Mouse (Mus musculus) right cerebral cortex, postnatal 36 days (tissue): ENCODE results near the gene Zfp316.

Source experiments
- DNase-seq, 2 experiments: peaks; one replicate each; pipeline ENCODE4 v3.0.0; 2022; ENCODE audit warnings: low spot score in 2 of 2, mixed read lengths in 1 of 2

Zfp316 gene

DNA sequence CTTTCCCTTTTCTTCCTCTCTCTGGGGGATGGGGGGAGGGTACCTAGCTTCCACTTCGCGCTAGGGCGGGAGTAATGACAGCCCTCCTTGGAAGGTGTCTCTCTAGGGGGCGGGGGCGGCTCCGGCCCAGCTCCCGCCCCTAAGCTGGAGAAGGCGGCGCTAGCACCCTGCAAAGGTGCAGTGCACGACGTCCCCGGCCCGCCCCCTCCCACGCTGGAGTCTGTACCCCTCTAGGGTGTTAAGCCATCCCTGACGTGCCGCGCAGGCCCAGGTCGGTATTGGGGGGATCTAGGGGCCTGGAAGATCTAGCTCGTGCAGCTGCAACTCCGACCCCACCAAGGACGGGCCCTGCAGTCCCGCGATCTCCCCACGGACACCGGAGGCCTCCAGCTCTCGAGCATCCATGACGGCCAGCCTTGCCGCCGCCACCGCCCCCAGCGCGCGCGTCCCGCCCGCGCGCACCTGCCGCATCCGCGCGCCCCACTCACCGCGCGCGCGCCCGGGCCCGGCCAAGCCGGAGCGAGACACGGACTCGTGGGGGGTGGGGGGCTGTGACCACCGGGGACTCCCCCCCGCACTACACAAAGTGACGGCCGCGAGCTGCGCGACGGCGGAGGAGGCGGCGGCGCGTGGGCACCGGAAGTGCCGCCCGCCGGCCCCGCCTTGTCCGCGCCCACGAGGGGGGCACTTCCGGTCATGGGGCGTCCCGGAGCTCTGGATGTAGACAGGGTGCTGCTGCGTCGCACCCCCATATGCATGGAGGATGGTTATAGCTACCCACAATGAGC, at the start of gene Zfp316:
Gene Zfp316 (minus strand): TSS at position 660 of the 788 bp plus-strand sequence.
- DNase-seq = peak; percentile 59 to 64

DNA sequence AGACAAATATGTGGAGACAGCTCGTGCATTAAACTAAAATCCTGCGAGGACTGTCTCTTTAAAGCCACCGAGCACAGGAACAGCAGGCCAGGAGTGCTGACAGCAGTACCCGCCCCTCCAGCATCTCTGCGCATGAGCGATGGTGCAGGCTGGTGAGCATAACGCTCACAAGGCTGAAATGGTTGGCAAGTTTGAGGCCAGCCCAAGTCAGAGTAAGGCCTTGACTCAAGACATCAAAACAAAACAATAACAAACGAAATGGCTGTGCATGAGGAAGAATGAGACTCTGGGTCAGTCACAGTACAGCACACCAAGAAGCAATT, 47.4 kb upstream of the Zfp316 start:
- DNase-seq = no peak

DNA sequence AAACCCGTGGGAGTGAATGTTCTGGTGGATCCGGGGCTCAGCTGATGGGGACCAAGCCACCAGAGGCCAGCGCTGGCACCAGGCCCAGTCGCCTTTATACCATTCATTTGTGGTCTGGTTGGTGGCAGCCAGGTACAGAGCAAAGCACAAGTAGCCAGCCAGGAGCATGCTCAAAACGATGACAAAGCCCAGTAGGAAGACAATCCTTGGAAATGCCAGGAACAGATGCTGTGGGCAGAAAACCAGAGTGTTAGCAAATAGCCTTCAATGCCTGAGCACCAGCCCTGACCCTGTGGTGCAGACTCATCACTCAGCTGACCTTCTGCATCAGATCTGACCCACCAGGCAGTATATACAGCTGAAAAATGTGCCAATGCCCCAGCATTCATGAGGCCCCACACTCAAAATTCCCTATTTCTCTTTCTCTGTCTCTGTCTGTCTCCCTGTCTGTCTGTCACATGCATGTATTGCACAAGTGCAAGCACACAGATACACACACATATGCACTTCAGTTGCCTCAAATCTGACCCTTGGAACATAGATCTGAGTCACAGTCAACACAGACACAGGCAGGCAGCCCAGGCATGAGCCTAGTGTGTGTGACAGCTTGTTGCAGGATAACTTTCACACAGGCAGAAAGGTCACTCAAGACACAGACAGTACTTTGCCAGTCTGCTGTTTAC, 46.9 kb upstream of the Zfp316 start:
- no peak for DNase-seq

DNA sequence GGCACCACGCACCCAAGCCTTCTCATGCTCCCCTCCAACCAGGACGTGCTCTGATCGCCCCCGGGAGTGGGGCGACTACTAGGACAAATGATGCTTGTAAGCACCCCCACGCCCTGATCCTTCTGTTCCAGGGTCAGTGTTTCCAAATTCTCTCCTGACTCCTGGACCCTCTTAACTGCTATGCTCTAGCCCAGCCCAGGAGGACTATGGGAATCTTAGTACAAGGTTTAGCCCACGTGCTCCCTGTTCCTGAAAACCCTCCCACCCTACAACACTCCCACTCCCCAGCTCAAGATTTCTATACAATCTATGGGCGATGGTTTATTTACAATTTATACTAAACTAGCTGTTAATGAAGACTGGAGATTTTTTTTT, 45.7 kb upstream of the Zfp316 start:
- no peak for DNase-seq

DNA sequence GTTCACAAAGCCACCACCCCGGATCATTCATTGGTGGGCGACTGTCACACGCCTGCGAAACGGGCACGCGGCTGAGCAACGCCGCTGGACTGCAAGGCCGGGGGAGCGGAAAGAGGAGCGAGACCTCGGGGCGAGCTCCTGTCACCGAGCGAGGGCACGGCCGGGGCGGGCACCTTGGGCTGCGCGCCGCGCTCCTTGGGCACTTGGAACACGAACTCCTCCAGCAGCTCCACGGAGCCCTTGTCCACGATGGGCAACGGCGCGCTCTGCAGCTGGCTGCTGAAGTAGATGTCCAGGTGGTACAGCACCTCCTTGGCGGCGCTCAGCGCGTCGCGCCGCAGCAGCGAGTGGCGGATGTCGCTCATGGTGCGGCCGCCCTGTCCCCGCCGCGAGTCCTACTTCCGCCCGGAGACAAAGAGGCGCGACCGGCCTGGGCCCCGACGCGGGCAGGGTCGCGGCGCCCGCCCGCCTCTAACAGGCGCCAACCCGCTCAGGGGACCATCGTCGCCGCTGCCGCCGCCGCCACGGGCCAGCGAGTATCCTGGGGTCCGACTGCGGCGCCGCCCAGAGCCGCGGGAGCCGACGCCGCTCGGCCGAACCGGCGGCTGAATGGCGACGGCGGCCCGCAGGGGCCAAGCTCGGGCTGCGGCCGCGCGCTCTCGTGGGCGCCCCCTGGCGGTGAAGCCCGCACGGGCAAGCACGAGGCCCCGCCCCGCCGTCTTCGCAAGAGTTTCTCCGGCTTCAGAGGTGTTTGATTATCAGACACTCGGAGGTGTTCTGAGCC, 45.1 kb upstream of the Zfp316 start, which contains the start of gene E130309D02Rik:
Gene E130309D02Rik (minus strand): TSS at position 631 of the 784 bp plus-strand sequence.
- DNase-seq = peak; percentile 65 to 80

DNA sequence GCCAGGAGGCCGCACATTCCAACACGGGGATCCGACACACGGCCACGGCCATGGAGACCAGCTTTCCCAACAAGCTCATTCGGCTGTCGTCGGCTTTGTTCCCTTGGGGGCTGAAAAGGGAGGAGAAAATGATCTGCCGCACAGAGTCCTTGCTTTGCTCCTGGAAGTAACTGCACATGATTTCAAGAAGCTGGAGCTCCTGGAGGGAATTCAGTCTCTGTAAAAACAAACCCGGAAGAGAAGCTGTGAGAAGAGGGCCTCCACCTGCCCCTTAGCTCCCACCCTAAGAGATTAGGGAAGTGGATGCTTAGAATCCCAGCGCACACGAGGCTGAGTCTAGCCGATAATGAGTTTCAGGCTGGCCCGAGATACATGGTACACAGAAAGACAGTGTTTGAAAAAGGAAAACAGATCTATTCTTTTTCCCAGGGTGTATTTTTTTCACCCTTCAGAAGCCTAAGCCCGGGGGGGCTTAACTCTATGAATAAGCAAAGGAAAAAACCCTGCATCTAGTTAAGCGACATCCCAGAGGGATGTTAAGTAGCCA, 44.4 kb upstream of the Zfp316 start:
- DNase-seq = no peak

DNA sequence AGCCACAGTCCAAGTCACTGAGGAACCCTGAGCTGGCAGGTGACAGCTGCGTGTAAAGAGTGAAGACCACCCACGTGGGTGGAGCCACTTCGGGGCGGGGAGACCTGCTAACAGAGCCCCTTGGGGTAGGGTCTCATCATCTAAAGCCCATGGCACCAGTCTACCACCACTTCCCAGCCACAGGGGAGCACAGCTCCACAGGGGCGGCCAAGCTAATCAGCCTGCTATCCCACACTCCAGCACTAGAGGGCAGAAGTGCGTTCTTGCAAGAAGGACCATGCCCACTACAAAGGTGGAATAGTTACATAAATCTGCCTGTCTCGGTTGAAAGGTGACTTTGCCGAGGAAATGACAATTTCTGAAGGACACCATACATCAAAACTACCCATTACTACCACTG, 42.1 kb upstream of the Zfp316 start:
- DNase-seq = peak; percentile 60 to 64

DNA sequence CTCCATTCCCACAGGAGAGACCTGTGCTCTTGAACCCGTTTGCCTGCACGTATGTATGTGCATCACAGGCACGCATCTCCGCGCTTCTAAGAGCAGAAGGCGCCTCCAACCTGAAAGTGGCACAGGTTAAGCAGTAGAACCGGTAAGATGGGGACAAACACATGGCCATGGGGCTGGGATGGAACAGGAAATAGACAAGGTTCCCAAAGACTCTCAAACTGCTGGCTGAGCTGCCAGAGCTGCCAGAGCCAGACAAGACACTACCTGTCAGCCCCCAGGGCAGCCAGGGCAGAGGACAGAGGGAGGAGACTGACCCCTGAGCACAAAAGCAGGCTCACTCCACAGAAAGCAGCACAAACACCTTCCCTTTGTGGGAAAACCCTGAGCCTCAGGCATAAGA, 40.1 kb upstream of the Zfp316 start:
- no peak for DNase-seq

DNA sequence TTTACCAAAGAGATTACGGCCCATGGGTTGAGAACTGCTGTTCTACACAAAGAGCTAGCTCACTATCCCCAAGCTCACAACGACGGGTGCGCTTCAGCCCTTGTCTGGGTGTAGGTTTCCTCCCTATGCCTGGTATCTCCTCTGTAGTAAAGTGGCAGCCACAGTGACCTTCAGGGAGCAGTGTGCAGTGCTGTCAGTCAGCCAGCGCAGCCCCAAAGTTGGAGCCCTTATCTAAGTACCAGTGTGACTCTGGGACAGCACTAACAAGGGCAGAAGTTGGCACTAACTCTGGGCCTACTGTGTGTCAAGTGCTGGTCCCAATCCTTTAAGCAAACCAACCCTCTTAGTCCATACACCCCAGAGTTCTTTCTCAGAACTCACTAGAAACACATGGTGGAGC, 39.0 kb upstream of the Zfp316 start:
- no peak for DNase-seq

DNA sequence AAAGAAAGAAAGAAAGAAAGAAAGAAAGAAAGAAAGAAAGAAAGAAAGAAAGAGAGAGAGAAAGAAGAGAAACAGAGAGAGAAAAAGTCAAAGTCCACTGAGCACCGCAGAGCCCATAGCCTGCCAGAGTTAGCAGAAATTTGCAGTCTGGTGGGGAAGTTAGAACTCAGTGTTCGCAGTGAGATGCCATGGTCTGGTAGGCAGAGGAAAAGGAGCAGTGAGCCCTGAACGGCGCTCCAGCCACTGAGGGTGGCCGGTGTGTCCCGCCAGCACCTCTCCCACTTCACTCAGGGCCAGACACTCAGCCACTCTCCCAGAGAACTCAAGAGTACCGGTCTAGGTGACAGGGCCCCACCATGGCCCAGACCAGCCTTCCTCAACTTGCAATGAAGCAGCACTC, 34.4 kb upstream of the Zfp316 start:
- no peak for DNase-seq

DNA sequence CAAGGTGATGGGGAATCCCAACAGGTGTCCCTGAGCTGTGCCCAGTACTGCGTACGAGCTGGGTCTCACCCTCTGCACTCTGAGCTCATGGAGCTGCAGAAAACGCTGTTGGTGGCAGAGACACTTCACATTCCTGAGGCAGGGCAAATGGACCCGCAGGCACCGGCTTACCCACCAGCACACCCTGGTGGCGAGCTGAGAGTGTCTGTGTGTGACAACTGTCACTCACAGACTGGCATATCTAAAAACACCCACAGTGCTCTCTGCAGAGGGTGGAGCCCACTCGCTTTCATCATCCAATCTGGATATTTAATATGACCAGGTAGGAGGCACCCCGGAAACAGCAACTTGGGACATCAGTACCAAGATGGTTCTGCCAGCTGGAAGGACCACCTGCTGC, 31.5 kb upstream of the Zfp316 start:
- no peak for DNase-seq

DNA sequence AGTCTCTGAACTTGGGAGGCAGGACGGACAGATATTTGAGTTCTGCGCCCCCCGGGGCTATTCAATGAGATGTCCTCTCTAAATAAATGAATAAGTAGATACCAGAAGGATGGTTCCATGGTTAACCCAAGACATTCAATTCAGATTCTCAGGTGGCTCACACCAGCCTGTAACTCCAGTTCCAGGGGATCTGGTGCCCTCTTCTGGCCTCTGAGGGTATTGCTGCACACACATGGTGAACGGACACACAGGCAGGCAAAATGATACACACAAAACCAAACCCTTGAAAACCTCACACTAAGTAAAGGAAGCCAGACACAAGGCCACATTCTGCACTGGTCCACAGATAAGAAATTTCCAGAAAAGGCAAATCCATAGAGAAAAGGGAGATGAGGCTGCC, 29.9 kb upstream of the Zfp316 start:
- DNase-seq = peak in 1 of 2 experiments; percentile 32

DNA sequence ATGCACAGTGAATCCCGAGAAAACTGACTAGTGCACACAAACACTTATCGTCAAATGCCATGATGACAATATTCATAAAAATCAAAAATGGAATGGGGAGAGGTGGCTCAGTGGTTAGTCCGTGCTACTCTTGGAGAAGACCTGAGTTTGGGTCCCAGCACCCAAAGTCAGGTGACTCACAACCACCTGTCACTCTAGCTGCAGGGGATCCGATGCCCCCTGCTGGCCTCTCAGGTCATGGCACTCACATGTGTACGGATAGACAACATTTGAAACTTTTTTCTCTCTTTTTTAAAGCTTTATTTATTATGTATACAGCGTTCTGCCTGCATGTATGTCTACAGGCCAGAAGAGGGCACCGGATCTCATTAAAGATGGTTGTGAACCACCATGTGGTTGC, 28.6 kb upstream of the Zfp316 start:
- no peak for DNase-seq

DNA sequence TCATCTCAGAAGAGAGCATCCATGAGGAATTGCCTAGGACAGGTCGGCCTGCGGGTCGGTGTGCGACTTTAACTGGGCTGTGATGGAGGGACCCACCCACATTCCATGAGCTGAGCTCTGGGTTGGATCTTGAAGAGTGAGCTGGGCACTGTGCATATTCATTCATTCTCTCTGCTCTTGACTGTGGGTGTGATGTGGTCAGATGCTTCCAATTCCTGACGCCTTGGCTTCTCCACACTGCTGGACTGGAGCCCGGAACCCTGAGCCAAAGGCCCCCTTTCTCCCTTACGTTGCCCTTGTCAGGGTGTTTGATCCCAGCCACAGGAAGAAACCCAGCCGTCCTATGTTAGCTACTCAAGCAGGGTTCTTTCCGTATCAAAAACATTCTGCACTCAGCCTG, 28.2 kb upstream of the Zfp316 start:
- no peak for DNase-seq

DNA sequence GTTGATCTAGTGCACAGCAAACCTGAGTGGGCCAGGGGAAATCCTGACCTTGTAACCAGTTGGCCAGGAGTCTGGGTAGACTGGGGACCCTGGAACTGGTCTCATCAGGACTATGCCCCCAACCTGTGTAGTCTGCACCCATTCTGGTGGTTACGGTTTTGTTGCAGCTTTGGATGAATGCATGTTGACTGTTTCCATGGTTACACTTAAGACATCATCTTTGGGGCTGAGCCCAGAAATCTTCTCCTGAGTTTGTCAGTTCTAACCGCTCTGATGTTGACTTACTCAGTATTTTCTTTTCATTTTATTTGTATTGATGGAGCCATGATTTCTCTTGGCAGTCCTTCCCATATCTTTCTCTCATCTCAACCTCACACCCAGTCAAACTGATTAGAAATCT, 25.5 kb upstream of the Zfp316 start:
- DNase-seq = no peak

DNA sequence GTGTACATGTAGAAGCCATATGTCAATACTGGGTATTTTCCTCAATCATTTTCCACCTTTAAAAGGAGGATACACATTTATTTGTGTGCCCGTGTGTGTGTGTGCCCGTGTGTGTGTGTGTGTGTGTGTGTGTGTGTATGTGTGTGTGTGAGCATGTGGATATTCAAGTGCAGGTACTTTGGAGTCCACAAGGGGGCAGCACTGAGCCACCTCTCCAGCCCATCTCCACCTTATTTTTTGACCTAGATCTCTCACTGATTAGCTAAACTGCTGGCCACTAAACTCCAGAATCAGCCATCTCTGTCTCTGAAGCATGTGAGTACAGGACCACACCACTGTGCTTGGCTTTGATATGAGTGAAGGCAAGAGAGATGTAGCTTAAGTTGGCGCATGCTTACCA, 25.0 kb upstream of the Zfp316 start:
- DNase-seq = no peak

DNA sequence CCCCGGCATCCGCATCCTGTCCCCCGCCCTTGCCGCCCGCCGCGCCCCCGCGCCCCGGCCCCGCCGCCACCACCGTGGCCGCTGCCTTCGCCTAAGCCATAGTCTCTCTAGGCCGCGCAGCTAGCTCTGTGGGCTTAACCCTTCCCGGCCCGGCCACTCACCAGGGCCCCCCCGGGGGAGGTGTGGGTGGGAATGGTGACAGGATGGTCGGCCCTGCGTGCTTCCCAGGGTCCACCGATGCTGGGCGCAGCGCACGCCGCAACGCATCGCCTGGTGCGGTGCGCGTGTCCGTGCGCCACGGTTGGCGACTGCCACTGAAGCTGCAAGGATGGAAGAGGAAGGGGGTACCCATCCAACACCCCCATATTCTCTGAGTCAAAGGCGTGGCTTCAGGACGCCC, 23.6 kb upstream of the Zfp316 start, which contains the start of gene Zfp853:
Gene Zfp853 (minus strand): TSS at position 220 of the 400 bp plus-strand sequence.
- DNase-seq = no peak

DNA sequence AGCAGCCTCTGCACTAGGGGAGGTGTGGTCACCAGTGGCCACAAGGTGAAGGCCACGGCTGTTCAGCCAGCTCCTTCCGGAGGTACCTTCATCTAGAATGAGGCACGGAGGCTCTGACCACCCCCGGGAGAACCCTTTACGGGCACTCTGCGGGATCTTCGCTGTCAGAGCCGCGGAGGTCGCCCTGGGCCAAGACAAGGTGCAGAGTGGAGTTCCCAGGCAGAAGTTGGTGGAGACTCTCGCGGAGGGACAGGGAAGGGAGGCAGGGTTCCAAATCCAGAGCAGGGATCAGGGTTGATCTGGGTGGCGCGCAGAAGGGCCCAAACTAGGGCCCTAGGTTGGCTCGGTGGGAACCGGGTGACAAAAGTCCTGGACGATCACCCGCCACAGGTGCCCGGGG, 23.1 kb upstream of the Zfp316 start:
- DNase-seq = no peak

DNA sequence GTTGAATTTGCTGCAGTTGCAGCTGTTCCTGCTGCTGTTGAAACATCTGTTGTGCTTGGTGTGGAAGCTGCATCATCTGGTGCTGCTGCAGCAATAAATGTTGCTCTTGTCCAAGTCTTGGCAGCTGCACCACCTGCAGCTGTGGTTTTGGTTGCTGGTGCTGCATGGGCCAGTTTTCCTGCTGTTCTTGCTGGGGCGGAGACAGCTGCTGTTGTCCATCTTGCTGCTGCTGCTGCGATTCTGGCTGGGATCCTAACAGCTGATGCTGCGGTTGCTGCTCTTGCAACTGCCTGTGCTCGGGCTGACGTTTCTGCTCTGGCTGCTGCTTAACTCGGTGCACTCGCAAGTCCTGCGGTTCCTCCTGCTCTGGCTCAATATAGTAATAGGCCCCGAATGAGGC, 19.5 kb upstream of the Zfp316 start:
- no peak for DNase-seq

DNA sequence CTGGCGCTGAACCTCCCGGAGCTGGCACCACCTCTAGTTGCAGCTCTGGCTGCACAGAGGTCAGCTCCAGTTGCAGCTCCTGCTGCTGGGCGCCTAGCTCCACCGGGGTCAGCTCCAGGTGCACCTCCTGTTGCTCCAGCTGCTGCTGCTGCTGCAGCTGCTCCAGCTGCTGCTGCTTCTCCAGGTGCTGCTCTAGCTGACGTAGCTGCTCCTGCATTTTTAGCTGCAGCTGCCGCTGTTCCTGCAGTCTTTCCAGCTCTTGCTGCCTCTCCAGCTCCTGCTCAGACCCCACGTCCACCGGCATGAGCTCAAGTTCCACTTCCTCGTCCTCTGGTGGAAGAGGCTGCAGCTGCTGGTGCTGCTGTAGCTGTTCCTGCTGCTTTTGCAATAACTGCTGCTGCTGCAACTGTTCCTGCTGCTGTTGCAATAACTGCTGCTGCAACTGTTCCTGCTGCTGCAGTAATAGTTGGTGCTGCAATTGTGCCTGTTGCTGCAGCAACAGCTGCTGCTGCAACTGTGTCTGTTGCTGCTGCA, 18.6 kb upstream of the Zfp316 start:
- no peak for DNase-seq

DNA sequence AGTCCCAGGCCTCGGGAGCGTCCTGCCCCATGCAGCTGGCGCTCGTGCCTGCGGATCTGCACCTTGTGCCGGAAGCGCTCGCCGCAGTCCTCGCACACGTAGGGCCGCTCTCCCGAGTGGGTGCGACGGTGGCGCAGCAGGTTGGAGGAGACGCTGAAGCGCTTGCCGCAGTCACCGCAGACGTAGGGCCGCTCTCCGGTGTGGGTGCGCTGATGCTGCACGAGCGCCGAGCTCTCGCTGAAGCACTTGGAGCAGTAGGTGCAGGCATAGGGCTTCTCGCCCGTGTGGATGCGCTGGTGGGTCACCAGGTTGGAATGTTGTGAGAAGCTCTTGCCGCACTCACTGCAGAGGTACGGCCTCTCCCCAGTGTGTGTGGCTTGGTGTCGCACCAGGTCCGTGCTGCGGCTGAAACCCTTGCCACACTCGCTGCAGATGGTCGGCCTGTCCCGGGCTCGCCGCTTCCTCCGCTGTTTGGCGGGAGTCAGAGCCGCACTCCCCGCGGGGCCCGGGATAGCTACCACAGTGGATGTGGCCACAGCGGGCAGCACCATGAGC, 18.0 kb upstream of the Zfp316 start:
- DNase-seq = no peak

DNA sequence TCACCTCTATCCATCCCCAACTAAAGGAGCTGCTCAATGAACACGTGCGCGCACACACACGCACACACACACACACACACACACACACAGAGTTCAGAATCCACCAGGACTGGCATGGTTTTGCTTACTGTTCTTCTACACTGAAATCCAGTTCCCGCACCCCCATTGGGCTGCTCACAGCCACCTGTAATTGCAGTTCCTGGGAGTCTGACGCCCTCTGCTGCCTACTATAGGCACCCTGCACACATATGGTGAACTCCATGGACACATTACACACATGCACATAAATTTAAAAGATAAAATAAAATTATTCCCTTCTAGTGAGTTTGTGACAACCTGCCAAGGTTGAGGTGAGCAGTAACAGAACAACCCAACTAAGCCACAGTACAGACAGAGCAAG, 14.9 kb upstream of the Zfp316 start:
- DNase-seq = no peak
